Mouse (Mus musculus) ES-Bruce4 (cell line): ENCODE data around the gene Trim10.

Experiments used
- CTCF ChIP-seq: IDR thresholded peaks from one replicate; pipeline ENCODE4 v1.8.1; 2011; ENCODE audit warnings: low read depth, low read length
- EP300 ChIP-seq: IDR thresholded peaks from 2 replicates; pipeline ENCODE4 v1.6.1; 2011; ENCODE audit warnings: low read depth, low read length; ENCODE audit not compliant: insufficient read depth
- POLR2A ChIP-seq: IDR thresholded peaks from one replicate; pipeline ENCODE4 v1.8.1; 2011; ENCODE audit warnings: low read length; ENCODE audit not compliant: insufficient read depth

- TF ChIP-seq CTCF = no peak
- no peak for TF ChIP-seq POLR2A
- TF ChIP-seq EP300 = peak; percentile 86
Measured at GRCm38 (mm10) chr17:36844286-36844719, 25.1 kb upstream of the Trim10 start.
